In genomic region chr14:102825525-102825924, GRCm38 (mm10) we compare ENCODE assay signal across 21 mouse cellular contexts.
A peak's percentile ranks its signal among the peaks of the same experiment; 100 is the strongest.
DNase-seq lines count a peak whose midpoint lies in the region; ATAC-seq and TF ChIP-seq lines count a peak whose summit lies in the region.
"Had no signal": no experiment of that assay in that cellular context is flagged by ENCODE, and none has a peak within 500 bp of the region (broad histone marks: within the 10 kb centered on the region; RNA-seq: fewer than 3 reads in every experiment).

No protein-coding gene starts in this region.

- peaks cover 29% of the 10 kb centered on the region for H3K4me1 ChIP-seq in heart, embryonic 13.5 days
- peaks cover 7% of the 10 kb centered on the region for H3K4me1 ChIP-seq in heart, embryonic 16.5 days (ENCODE audit: control insufficient read depth, insufficient read depth, low read length)
- H3K4me1 ChIP-seq in heart, adult 2 months (ENCODE audit: control insufficient read depth, insufficient read depth, low read length) = no peaks in the 10 kb centered on the region
- H3K4me1 ChIP-seq: forebrain, embryonic 10.5 days; forebrain, embryonic 13.5 days; hindbrain, embryonic 12.5 days; hindbrain, embryonic 15.5 days had no signal

- H3K4me2 ChIP-seq in heart, embryonic 13.5 days = no peak overlapping the region
- no peak overlapping the region for H3K4me2 ChIP-seq in heart, embryonic 16.5 days (ENCODE audit: low read depth, low read length)
- H3K4me2 ChIP-seq: forebrain, embryonic 13.5 days; hindbrain, embryonic 12.5 days; hindbrain, embryonic 15.5 days had no signal

- no peak overlapping the region for H3K4me3 ChIP-seq in heart, embryonic 13.5 days
- no peak overlapping the region for H3K4me3 ChIP-seq in heart, embryonic 16.5 days (ENCODE audit: low read length)
- H3K4me3 ChIP-seq in heart, adult 2 months = no peak overlapping the region
- H3K4me3 ChIP-seq: forebrain, embryonic 10.5 days; forebrain, embryonic 13.5 days; hindbrain, embryonic 12.5 days; hindbrain, embryonic 15.5 days had no signal

- no peaks in the 10 kb centered on the region for H3K36me3 ChIP-seq in heart, embryonic 13.5 days
- H3K36me3 ChIP-seq in heart, embryonic 16.5 days (ENCODE audit: control insufficient read depth, insufficient read depth) = no peaks in the 10 kb centered on the region
- no peaks in the 10 kb centered on the region for H3K36me3 ChIP-seq in heart, adult 2 months (ENCODE audit: control insufficient read depth, insufficient read depth, low read length)
- H3K36me3 ChIP-seq: forebrain, embryonic 10.5 days; hindbrain, embryonic 12.5 days; hindbrain, embryonic 15.5 days had no signal

- no peaks in the 10 kb centered on the region for H3K9me3 ChIP-seq in heart, embryonic 13.5 days
- no peaks in the 10 kb centered on the region for H3K9me3 ChIP-seq in heart, embryonic 16.5 days (replicated peaks; ENCODE audit: control insufficient read depth, low read length)
- H3K9me3 ChIP-seq: forebrain, embryonic 10.5 days; forebrain, embryonic 13.5 days; hindbrain, embryonic 12.5 days; hindbrain, embryonic 15.5 days had no signal

- WGBS in heart, embryonic 13.5 days = 32% methylated on average over 7 of the region's 7 CpGs
- WGBS in heart, embryonic 16.5 days = 46% methylated on average over 7 of the region's 7 CpGs
- 60% methylated on average over 7 of the region's 7 CpGs for WGBS in heart, adult 2 months

- no peak for TF ChIP-seq CTCF in heart, adult 2 months (IDR thresholded peaks at IDR 0.05)

- no peaks in the 10 kb centered on the region for H3K79me2 ChIP-seq in heart, adult 2 months (replicated peaks; ENCODE audit: control insufficient read depth, insufficient read depth, low read length)

- no peaks in the 10 kb centered on the region for H3K27me3 ChIP-seq in heart, embryonic 13.5 days (replicated peaks)
- H3K27me3 ChIP-seq in heart, embryonic 16.5 days (ENCODE audit: control insufficient read depth, insufficient read depth, low read length) = no peaks in the 10 kb centered on the region
- H3K27me3 ChIP-seq in heart, adult 2 months (ENCODE audit: control insufficient read depth, insufficient read depth, low read length) = no peaks in the 10 kb centered on the region
- H3K27me3 ChIP-seq: forebrain, embryonic 13.5 days; hindbrain, embryonic 12.5 days; hindbrain, embryonic 15.5 days had no signal

- no peak overlapping the region for H3K9ac ChIP-seq in heart, embryonic 13.5 days
- H3K9ac ChIP-seq in heart, embryonic 16.5 days (ENCODE audit: low read length) = no peak overlapping the region
- no peak overlapping the region for H3K9ac ChIP-seq in heart, adult 2 months (ENCODE audit: low read depth, low read length)
- H3K9ac ChIP-seq: forebrain, embryonic 13.5 days; hindbrain, embryonic 12.5 days; hindbrain, embryonic 15.5 days had no signal

- H3K27ac ChIP-seq in heart, embryonic 13.5 days (replicated peaks) = peak overlapping the region; percentile 24; the same call in 1 of the 2 replicates
- no peak overlapping the region for H3K27ac ChIP-seq in heart, embryonic 16.5 days (ENCODE audit: low read length)
- H3K27ac ChIP-seq in heart, adult 2 months = no peak overlapping the region
- H3K27ac ChIP-seq: forebrain, embryonic 10.5 days; forebrain, embryonic 13.5 days; hindbrain, embryonic 12.5 days; hindbrain, embryonic 15.5 days had no signal

- DNase-seq in heart, adult 11 months = peak; percentile 85
- DNase-seq in heart, postnatal 25 days (ENCODE audit: low spot score) = no peak
- DNase-seq in heart, adult 18-20 months = no peak
- no peak for DNase-seq in heart, adult 2 months
- DNase-seq in testis, postnatal 14 days (ENCODE audit: low spot score) = peak; percentile 46
- DNase-seq: adrenal gland, postnatal 10 days; adrenal gland, postnatal 36 days; cerebellum, adult 18-20 months; cerebellum, adult 9-10 months; cerebellum, postnatal 14 days; gastrocnemius, postnatal 10 days; gastrocnemius, postnatal 36 days; kidney, adult 2 months had no signal

- ATAC-seq in heart, embryonic 13.5 days (ENCODE audit: extremely low read depth, insufficient number of reproducible peaks, low FRiP score, low TSS enrichment) = no peak
- ATAC-seq in heart, embryonic 16.5 days (replicated peaks; ENCODE audit: extremely low read depth, insufficient read depth, low FRiP score) = 0 out of 2 replicates have a peak, but pooled peaks have one; percentile 18
- ATAC-seq: forebrain, embryonic 13.5 days; forebrain, embryonic 16.5 days; intestine, postnatal 0 days had no signal

- TF ChIP-seq EP300 in heart, adult 2 months (IDR thresholded peaks at IDR 0.05; ENCODE audit: insufficient read depth, low read depth, low read length) = no peak

- intact Hi-C loops in heart, postnatal 25 days (cut with DNase I) = no loop called here
- intact Hi-C loops in heart, adult 2 months (cut with DNase I) = no loop called here

- TF ChIP-seq POLR2A in heart, adult 2 months (IDR thresholded peaks at IDR 0.05; ENCODE audit: insufficient read depth, low read depth, low read length) = no peak

Comparison
In these comparisons a context has a peak if more than half of its experiments do, and no peak if none do; other contexts are left out.
1. DNase-seq: peak in heart, adult 11 months (single experiment) and testis, postnatal 14 days (single experiment); none in heart, postnatal 25 days (single experiment), heart, adult 18-20 months (0 of 2) and heart, adult 2 months (0 of 2).